Mouse (Mus musculus) hindbrain, embryonic 14.5 days (tissue): ENCODE data around the gene Sptan1. TPM values are rescaled to one million over a fixed set of nuclear protein-coding genes. Genes with fewer than 3 reads are reported as not detected.

Source experiments
- ATAC-seq: fragments of 200-750 bp; cut with Nextera tagmentation; 2 replicates; pipeline ENCODE4 v1.8.0; 2017; ENCODE audit warnings: moderate number of reproducible peaks, mild to moderate bottlenecking, moderate TSS enrichment, moderate library complexity; ENCODE audit not compliant: low FRiP score
- DNase-seq: peaks from one replicate; pipeline ENCODE4 v3.0.0-alpha.2; 2015; ENCODE audit warnings: low spot score
- H3K27ac ChIP-seq: fragments of 300-500 bp; sonication (generic); 2 replicates; pipeline ENCODE4 v1.5.1; 2014; ENCODE audit warnings: mild to moderate bottlenecking, moderate library complexity
- H3K27me3 ChIP-seq: fragments of 300-500 bp; sonication (generic); 2 replicates; pipeline ENCODE4 v1.6.1; 2014; ENCODE audit warnings: mild to moderate bottlenecking, low read length, mixed read lengths; ENCODE audit not compliant: control insufficient read depth, insufficient read depth
- H3K36me3 ChIP-seq: fragments of 300-500 bp; sonication (generic); replicated peaks from 2 replicates; pipeline ENCODE4 v1.6.1; 2014; ENCODE audit not compliant: control insufficient read depth, insufficient read depth
- H3K4me1 ChIP-seq: fragments of 300-500 bp; sonication (generic); replicated peaks from 2 replicates; pipeline ENCODE4 v1.6.1; 2014; ENCODE audit warnings: antibody characterized with exemption, low read length, mixed read lengths; ENCODE audit not compliant: control insufficient read depth, insufficient read depth
- H3K4me2 ChIP-seq: fragments of 300-500 bp; sonication (generic); replicated peaks from 2 replicates; pipeline ENCODE4 v1.6.1; 2014; ENCODE audit warnings: mild to moderate bottlenecking, moderate library complexity
- H3K4me3 ChIP-seq: fragments of 300-500 bp; sonication (generic); replicated peaks from 2 replicates; pipeline ENCODE4 v1.5.1; 2014; ENCODE audit warnings: mild to moderate bottlenecking, low read length
- H3K9ac ChIP-seq: fragments of 300-500 bp; sonication (generic); 2 replicates; pipeline ENCODE4 v1.6.1; 2014
- H3K9me3 ChIP-seq: fragments of 300-500 bp; sonication (generic); 2 replicates; pipeline ENCODE4 v1.6.1; 2016; ENCODE audit warnings: low read length; ENCODE audit not compliant: control insufficient read depth
- WGBS: fragments of 180-500 bp; shearing (Covaris S2); extraction: QIAGEN DNeasy Blood & Tissue Kit; methylation state at CpG from one replicate; pipeline ENCODE4 v1.1.7; 2014; 5-methylcytosine and 5-hydroxymethylcytosine counted together
- polyA plus RNA-seq: library from polyadenylated mRNA; unstranded; fragments of >200 nt; fragmentation: Nextera tagmentation; extraction: Ambion mirVana; gene quantifications from 2 replicates; pipeline ENCODE4 v1.2.1, GENCODE M21; 2014

Gene Sptan1
- polyA plus RNA-seq, 1 experiment from 2014 or later, result 344 TPM

- H3K4me1 ChIP-seq, result peaks cover 6% of the 10 kb centered on the region
- H3K27me3 ChIP-seq, result no peaks in the 10 kb centered on the region
- no peak overlapping the region for H3K9ac ChIP-seq
- peaks cover 44% of the 10 kb centered on the region for H3K36me3 ChIP-seq
- ATAC-seq (no peak), DNase-seq (no peak)
- WGBS, result 81% methylated on average over 3 of the region's 3 CpGs
- H3K4me2 ChIP-seq, result no peak overlapping the region
- no peak overlapping the region for H3K27ac ChIP-seq
- H3K4me3 ChIP-seq, result no peak overlapping the region
- H3K9me3 ChIP-seq, result no peaks in the 10 kb centered on the region
Measured at GRCm38 (mm10) chr2:30073285-30073684, 107.9 kb downstream of the Sptan1 start.

GRCm38 (mm10) chr2:30075625-30076024 lies 110.3 kb downstream of the Sptan1 start:
- Histone ChIP-seq H3K9ac (no peak overlapping the region), H3K4me1 (peaks cover 3% of the 10 kb centered on the region; the same call in 1 of the 2 replicates), H3K36me3 (peaks cover 20% of the 10 kb centered on the region), H3K27ac (no peak overlapping the region), H3K27me3 (no peaks in the 10 kb centered on the region), H3K9me3 (no peaks in the 10 kb centered on the region), H3K4me3 (no peak overlapping the region), H3K4me2 (no peak overlapping the region)
- ATAC-seq (no peak), DNase-seq (no peak)
- 78% methylated on average over 3 of the region's 3 CpGs for WGBS

- peaks cover 18% of the 10 kb centered on the region for H3K36me3 ChIP-seq
- H3K9ac ChIP-seq, result no peak overlapping the region
- 94% methylated on average over 7 of the region's 9 CpGs for WGBS
- H3K9me3 ChIP-seq, result no peaks in the 10 kb centered on the region
- H3K27ac ChIP-seq, result no peak overlapping the region
- no peaks in the 10 kb centered on the region for H3K27me3 ChIP-seq
- DNase-seq, result no peak
- peaks cover 3% of the 10 kb centered on the region; the same call in 1 of the 2 replicates for H3K4me1 ChIP-seq
- ATAC-seq, result no peak
- H3K4me3 ChIP-seq, result no peak overlapping the region
- H3K4me2 ChIP-seq, result no peak overlapping the region
Measured at GRCm38 (mm10) chr2:30076439-30076838, 111.1 kb downstream of the Sptan1 start.

GRCm38 (mm10) chr2:30076959-30077358 lies 111.6 kb downstream of the Sptan1 start:
- peaks cover 3% of the 10 kb centered on the region; the same call in 1 of the 2 replicates for H3K4me1 ChIP-seq
- H3K4me2 ChIP-seq, result peak overlapping the region; percentile 90
- peak; percentile 18; the same call in 1 of the 2 replicates for ATAC-seq
- H3K27me3 ChIP-seq, result no peaks in the 10 kb centered on the region
- H3K36me3 ChIP-seq, result peaks cover 14% of the 10 kb centered on the region
- H3K27ac ChIP-seq, result no peak overlapping the region
- 65% methylated on average over 6 of the region's 6 CpGs for WGBS
- H3K9ac ChIP-seq, result no peak overlapping the region
- no peaks in the 10 kb centered on the region for H3K9me3 ChIP-seq
- 0 out of 2 replicates have a peak overlapping the region, but pooled peaks have one; percentile 36 for H3K4me3 ChIP-seq
- DNase-seq, result no peak

- Histone ChIP-seq H3K4me3 (peak within 1 kb of the TSS; percentile 36), H3K36me3 (peaks cover 7% of the 10 kb centered on the region), H3K4me2 (peak within 1 kb of the TSS; percentile 90), H3K4me1 (peaks cover 3% of the 10 kb centered on the region; the same call in 1 of the 2 replicates), H3K27me3 (no peaks in the 10 kb centered on the region), H3K9ac (peak within 1 kb of the TSS; percentile 38), H3K9me3 (no peaks in the 10 kb centered on the region), H3K27ac (no peak within 1 kb of the TSS)
- WGBS, result under 1% methylated on average over 53 of the region's 53 CpGs
- peak; percentile 86 for DNase-seq
- ATAC-seq, result peak; percentile 80
Measured at GRCm38 (mm10) chr2:30077502-30078348, 112.4 kb downstream of the Sptan1 start, which contains the start of gene Pkn3. Gene Pkn3 (plus strand): TSS chr2:30077684.

- 0 out of 2 replicates have a peak overlapping the region, but pooled peaks have one; percentile 13 for H3K4me2 ChIP-seq
- no peak for ATAC-seq
- 37% methylated on average over 10 of the region's 10 CpGs for WGBS
Measured at GRCm38 (mm10) chr2:30078349-30078712, 113.0 kb downstream of the Sptan1 start.

GRCm38 (mm10) chr2:30078760-30079159 lies 113.4 kb downstream of the Sptan1 start:
- no peak overlapping the region for H3K27ac ChIP-seq
- H3K9ac ChIP-seq, result no peak overlapping the region
- WGBS, result 82% methylated on average over 4 of the region's 4 CpGs
- 0 out of 2 replicates have a peak overlapping the region, but pooled peaks have one; percentile 13 for H3K4me2 ChIP-seq
- H3K4me3 ChIP-seq, result no peak overlapping the region
- no peak for ATAC-seq
- H3K4me1 ChIP-seq, result peaks cover 3% of the 10 kb centered on the region; the same call in 1 of the 2 replicates
- H3K36me3 ChIP-seq, result no peaks in the 10 kb centered on the region
- no peaks in the 10 kb centered on the region for H3K27me3 ChIP-seq
- DNase-seq, result no peak
- H3K9me3 ChIP-seq, result no peaks in the 10 kb centered on the region

More at GRCm38 (mm10) chr2:30078349-30078712, 113.0 kb downstream of the Sptan1 start:
- Histone ChIP-seq H3K4me1 (peaks cover 3% of the 10 kb centered on the region; the same call in 1 of the 2 replicates), H3K27ac (no peak overlapping the region), H3K36me3 (0 out of 2 replicates have a peak, but pooled peaks cover 3% of the 10 kb centered on the region), H3K4me3 (no peak overlapping the region), H3K9me3 (no peaks in the 10 kb centered on the region), H3K27me3 (no peaks in the 10 kb centered on the region), H3K9ac (no peak overlapping the region)
- DNase-seq, result no peak

GRCm38 (mm10) chr2:30080181-30080800 lies 114.9 kb downstream of the Sptan1 start:
- Histone ChIP-seq H3K4me3 (no peak overlapping the region), H3K9me3 (no peaks in the 10 kb centered on the region), H3K36me3 (no peaks in the 10 kb centered on the region), H3K4me1 (peaks cover 10% of the 10 kb centered on the region; the same call in 1 of the 2 replicates), H3K27ac (no peak overlapping the region), H3K9ac (no peak overlapping the region), H3K4me2 (no peak overlapping the region), H3K27me3 (no peaks in the 10 kb centered on the region)
- ATAC-seq (no peak), DNase-seq (no peak)
- WGBS, result 92% methylated on average over 15 of the region's 15 CpGs
